Mouse (Mus musculus) MEL-GATA-1-ER (cell line): ENCODE data around the gene Agap1.

Experiments used
- DNase-seq: peaks from one replicate; pipeline ENCODE4 v3.0.0-alpha.2; 2012; ENCODE audit warnings: low read depth; ENCODE audit errors: extremely low read depth

Agap1 gene

DNA sequence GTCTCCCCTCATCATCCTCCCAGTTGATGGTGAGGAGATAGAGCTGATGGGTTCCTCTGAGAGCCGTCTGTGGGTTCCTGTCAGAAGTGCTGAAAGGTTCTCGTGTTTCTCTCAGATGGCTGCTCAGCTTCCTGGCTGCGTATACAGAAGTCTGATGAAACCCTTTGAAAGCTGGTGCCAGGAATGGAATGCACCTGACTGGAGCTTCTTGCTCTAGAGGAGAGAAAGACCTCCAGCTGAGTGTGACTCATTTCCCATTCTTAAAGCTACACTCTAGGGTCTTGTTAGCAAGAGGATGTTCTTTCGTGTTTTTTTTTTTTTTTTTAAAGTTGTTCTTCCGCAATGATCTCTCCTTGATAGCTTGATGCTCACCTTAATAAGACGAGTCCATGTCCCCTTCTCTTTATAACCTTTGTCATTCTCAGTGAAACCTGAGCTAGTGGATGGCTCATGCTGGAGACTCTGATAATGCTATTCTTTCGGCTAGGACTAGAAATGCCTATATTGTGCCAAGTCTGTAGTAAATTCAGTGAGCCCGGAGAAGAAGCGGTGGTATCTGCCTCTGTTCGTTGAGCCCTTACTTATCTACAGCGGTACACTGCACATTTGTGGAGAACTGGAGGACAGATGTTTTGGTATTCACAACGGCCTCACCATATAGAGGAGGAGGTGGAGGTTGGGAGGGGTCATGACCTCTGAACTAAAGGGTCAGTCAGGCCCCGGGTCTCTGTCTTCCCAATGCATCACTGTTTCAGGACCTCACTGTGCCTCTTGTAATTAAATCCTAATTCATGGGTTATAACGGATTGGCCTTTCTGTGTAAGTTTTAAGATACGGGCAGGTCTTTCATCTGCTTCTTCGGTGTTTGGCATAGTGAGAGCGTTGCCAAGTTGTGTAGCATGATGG lies 2.8 kb downstream of the Agap1 start:
- DNase-seq, result no peak

DNA sequence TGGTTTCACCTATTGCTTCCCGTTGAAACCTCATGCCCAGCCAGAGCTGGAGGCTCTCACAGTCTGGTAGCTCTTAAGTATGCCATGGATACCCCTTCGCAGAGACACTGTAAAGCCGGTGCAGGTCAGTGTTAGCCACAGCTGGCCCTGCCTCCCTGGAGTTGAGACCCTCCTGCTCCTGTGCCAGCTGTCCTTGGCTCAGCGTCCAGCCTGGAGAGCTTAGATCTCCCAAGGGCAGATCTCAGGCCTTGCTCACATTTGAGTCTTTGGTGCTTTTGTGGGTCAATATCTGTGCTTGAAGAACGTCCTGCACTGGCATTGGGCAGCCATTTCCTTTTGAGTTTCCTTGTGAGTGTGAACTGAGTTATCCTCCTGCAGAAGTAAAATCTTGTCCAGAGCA lies 7.3 kb downstream of the Agap1 start:
- no peak for DNase-seq

DNA sequence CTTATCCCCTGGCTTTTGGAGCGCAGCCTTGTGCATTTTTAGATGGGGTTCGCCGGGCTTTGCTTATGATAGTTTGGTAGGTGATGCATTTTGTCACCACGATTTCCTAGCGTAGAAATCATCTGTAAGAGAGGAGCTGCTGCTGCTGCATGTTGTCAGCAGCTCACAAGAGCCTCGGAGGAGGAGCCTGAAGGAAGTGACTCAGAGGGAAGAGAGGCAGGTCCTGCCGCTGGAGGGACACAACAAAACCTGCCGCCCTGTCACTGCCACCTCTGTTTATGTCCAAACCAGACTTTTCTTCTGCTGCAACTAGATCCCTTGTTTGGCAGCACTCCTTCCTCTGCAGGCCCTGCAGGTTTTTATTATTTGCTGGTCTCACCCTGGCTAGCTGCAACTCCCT lies 8.5 kb downstream of the Agap1 start:
- no peak for DNase-seq

DNA sequence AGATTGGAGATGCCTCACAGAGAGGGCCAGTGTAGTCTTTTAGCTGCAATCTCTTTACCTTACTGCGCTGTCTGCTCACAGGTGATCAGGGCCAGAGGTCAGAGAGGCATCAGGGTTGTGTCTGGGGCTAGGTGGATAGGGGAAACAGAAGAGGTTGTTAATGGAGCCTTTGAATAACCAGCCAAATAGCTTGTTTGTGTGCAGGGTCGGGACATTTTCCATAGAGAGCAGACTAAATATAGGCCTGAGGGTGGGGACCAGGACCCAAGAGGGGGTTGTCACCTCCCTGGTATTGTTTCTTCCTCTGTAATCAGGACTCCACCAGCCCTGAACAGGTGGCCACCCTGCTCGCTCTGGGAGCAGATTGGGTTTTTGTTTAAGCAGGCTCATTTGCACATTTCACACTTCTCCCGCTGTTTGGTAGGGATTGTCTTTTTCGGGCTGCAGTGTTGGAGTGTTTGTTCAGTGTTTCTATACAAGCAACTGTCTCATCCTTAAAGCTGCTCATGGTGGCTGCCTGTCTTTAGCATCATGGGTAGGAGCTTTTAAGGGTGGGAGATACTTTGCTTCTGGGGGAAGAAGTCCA lies 10.9 kb downstream of the Agap1 start:
- no peak for DNase-seq

DNA sequence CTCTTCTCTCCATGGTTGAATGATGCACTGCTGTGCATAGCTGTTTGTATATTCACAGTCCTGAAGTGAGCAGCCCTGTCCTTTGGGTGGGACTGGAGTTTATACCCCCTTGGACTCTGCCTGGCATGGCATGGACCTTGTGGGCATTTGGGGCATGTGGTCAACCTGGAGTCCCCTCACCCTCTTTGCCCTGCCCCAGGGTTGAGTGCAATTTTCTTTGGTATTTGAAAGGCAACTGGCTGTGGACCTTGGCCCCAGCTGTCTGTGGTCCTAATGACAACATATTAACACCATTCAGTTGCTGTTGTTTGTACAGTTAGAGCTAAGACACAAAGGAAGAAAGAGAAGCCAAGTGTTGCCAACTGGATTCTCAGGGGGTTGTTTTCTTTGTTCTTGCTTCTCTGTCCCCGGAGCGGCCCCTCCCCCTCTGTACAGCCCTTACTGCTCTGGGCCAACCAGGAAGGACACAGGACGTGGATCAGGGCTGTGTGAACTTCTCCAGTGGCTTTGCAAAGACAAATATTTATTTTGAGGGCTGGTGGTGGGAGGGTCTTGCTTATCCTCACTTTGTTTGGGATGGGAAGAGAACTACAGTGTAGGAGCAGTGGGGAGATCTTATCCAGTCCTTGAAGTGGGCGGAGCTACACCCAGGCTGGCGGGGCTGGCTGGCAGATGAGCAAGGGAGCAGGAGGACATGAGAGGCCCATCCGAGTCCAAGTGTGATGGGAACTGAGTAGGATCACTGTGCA lies 12.9 kb downstream of the Agap1 start:
- no peak for DNase-seq

DNA sequence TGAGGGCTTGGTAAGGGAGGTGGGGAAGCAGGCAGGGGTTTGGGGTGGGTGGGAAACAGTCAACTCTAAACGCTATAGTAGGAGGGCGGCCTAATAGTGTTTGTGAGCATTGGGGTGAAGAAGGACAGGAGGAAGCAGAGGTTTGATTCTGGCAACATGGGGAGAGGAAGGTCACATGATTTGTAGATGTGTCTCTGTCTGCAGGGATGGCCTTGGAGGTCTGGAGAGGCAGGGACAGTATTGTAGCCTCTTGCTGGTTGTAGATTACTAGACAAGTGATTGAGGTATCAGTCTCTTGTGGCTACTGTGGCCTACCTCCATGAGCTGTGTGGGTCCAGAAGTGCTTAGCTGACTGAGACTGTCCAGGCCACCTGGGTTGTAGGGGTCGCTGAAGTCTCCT lies 13.5 kb downstream of the Agap1 start:
- no peak for DNase-seq

DNA sequence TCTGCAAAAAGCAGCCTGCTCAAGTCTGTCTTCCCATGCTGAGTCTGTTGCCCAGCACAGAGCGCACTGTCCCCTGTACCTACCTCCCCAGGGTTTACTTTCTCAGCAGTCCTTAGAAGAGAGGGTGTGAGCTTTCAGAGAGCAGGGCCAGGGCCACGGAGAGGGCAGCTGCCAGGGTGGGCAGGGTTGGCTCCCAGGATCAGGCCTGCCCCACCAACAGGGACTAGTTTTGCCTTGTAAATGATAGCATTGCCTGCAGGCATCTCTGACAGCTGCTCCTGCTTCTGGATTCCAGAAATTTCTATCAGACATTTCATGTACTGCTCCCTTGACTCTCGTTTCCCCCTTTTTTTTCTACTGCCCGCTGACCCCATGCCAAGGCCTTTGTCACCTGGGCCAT lies 16.8 kb downstream of the Agap1 start:
- DNase-seq, result no peak

DNA sequence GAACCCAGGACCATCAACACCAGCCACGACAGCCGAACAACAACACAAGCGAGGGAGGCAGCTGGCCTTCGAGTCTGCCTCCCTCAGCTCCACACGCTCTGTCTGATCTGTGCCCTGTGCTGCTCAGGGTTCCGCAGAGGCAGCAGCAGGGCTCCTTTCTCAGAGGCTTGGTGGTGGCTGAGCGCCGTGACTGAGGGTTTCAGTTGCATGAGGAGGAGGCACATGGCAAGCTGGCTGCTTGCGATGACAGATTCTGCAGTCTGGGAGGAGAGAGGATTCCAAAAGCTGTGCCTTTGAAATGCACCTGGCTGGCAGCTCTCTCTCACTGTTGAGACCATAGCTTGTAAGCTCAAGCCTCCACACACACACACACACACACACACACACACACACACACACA lies 17.3 kb downstream of the Agap1 start:
- no peak for DNase-seq

DNA sequence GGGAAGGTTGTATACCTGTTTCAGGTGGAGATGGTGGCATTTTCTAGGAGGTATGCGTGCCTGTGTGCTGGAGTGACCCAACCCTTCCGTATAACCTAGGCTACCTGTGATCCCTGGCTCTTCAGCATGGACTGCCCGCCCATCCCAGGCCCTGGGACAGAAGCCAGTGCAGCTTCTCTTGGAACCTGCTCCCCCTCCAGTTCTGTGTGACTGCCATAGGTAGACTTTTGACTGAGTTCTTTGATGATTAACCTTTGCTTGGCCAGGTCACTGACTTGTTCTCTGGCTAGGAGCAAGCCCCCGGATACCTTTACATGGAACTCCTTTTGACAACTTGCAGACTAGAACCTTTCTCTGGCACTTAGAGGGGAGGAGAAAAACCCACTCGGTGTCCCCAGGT lies 19.3 kb downstream of the Agap1 start:
- DNase-seq, result no peak

DNA sequence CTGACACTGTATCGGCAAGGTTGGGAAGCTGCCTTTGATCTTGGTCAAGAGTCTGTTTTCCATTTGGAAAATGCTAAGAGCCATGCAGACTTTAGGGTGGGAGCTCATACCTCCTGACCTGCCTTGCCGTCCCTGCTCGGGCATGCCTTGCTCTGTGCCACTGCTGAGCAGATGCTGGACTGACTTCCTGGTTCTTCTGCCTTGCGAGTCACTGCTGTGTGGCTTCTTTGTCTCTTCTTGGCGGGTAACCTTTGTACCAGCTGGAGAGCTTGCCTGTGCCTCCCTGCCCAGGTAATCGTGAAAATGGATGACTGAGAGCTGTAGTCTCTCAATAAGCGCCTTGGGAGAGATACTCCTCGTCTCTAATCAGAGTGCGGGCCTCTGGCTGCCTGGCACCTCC lies 20.2 kb downstream of the Agap1 start:
- no peak for DNase-seq

DNA sequence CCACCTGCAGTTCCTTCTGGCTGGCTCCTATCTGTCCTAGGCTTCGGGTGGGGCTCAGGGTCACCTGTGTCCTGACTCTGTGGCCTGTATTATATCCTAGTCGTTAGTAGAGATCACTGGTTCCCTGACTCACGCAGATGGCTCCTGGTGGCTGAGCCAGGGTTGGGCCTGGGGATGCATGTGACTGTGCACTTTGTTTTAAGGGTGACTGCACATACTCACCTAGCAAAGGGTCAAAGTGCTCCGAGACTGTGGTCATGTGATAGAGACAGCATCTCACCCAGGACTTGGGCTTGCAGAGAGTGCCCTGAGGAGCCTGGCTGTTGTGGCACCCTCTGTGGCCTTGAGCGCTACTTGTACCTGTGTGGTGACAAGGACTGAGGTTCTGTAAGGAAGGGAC lies 22.4 kb downstream of the Agap1 start:
- no peak for DNase-seq

DNA sequence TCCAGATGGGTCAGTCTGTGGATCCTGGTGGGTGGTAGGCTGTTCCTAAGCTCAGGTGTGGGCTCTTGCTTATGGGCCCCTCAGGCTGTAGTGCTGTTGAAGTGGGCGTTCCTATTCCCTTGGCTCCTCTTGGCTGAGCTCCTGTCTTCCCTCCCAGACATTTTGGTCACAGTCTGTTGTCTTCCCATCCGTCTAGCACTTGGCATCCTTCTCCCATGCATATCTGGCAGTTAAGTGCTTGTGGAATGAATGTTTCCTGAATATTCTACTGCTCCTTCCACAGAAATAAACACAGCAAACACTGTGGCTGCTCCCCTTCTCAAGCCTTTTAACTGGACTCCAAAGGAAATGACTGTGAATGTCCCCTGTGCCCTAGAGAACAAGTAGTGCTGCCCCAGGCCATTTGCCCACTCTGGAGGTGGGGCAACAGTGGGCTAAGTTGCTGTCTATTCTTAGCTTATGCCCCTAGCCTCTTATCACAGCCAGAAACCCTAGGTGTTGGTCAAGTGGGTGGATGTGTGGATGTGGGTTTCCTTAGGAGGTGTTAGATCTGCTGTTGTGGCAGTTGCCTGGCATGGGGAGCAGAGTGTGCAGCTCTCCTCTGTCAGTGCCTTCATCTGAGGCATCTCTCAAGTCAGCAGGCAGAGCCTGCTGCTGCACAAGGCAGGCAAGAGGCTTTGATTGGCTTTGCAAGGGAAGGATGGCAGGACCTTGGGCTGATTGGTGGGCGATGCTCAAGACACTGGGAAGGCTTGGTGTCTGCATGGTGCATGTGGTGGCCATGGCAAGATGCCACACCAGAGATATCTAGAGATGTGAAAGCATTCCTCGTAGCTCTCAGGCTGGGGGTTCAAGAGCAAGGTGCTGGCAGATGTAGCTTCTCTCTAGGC lies 24.2 kb downstream of the Agap1 start:
- no peak for DNase-seq

DNA sequence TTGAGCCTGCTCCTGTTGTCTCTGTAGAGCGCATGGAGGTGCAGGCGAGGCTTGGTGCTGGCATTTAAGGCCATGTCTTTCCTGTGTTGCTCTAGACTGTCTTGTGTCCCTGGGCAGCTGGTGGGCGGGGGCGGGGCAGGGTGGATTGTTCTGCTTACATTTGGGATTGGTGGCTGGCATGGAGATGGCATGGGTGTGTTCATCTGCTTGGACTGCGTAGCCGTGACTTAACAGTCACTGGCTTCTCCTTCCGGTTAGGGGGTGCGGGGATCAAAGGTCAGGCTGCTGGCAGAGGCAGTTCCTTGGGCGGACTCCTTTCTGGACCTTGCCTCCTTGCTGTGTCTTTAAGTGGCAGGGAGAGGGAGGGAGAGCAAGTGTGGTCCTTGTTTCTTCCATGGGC lies 26.5 kb downstream of the Agap1 start:
- no peak for DNase-seq

DNA sequence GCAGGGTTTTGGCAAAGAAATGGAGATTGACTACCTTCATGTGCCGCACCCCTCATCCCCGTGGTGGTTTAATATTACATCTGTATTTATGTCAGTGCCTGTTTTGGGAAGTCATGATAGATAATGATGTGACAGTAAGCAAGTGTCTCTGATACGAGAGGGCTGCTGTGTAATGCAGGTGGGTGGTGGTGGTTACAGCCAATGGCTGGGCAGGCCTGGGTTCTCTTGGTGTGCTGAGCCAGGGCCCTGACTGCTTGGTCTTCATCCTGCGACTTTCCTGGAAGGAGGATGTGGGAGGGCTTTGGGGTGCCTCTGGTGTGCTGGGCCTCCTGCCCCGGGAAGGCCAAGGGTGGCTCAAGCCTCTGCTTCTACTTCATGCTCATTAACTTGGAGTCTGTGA lies 28.2 kb downstream of the Agap1 start:
- no peak for DNase-seq

DNA sequence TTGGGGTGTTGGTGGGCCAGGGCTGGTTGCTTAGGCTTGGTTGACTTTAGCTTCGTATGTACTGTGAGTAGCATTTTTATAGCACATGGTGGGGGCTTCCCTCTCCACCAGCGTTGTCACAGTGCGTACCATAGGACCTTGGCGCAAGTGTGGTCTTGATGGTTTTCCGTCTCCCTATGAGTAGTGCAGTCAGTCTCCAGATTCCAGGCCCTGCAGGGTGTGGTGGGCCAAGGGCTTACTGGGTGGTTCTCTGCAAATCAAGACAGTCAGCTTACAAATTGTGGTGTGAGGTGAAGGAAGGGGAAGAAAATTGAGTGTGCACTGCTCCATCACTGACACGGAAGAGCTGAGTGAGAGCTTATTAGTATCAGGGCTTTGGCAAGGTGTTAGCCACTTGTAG lies 32.3 kb downstream of the Agap1 start:
- no peak for DNase-seq

DNA sequence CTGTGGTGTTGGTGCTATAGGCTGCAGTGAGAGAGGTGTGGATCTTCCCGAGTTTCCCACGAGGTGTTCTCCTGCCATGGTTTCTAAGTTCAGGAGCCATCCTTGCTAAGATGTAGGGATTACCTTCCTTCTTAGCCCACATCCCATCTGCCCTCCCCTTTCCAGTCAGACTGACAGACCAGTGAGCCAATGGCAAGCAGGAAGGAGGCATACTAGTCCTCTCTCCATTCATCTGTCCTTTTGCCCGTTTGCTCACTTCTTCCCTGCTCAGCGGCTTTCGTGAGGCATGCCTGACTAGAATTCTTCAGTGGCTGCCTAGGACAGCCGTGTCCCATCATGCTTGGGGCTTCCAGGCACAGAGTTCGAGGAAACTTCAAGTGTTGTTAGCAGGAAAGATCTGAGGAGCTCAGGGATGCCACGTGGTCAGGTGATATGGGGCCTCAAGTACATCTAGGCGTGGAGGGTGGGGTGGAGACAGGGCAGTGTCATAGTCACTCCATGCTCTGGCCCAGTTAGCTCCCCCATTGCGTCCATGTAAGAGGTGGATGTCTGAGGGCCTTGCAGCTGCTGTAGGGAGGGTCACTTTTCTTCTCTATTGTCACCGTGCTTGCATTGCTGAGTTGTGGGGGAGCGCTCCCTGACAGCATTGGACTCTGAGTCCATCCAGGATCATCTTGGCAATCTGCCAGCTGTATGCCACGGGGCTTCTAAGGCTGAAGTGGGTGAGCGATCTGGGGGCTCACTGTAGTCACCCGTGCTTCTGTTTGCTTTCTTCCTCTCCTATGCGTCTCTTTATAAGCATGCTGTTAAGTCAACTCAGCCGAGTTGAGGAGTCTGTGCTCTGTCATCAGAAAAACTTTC lies 34.7 kb downstream of the Agap1 start:
- no peak for DNase-seq

DNA sequence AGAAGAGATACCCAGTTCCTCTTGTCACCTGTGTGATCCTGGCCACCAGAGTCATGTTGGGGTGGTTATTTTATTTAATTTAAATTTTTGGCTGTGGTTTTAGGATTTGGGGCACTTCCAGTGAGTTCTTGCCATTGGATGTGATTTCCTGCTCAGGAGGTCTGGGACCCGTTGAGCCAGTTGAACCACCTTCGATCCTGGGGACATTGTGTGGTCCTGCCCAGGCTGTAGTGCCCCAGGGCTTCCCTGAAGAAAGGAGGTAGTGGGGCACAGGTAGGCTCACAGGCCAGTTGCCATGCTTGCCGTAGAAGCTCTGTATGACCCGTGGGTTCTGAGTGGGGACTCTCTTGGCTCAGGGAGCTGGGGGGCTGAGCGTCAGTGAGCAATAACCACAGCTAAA lies 38.6 kb downstream of the Agap1 start:
- no peak for DNase-seq

DNA sequence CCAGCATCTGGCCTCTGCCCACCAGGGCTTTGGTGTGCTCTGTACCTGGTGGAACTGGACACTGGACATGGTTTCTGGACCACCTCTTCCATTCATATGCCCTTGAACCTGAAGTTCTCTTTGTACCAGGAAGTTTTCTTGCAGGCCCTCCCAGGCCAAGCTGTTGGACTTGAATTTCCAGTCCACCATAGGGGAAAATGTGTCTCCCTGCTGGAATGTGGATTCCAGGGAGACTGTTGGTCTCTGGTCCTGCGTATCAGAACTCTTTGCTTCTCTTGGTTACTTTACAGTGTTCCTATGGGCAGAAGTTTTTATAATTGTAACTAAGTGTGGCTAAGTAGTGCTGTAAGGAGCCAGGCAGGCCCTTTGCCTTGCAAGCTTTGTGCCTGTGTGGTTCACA lies 40.2 kb downstream of the Agap1 start:
- no peak for DNase-seq

DNA sequence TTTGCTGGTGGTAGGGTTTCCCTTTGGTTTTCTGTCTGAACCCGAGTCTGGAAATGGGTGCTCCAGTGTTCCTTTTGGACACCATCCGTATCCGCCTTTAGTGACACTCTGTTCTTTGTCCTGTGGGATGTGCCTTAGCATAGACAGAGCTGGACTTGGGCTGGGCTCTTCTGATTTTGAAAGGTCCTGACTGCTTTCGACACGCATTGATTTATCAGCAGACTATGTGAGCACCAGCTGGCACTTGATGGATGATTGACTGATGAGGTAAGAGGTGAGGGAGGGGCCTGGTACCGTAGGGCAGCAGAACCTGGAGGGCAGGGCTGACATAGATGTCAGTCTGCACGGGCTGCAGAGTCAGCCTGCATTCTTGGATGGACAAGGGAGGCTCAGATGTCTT lies 41.6 kb downstream of the Agap1 start:
- no peak for DNase-seq

DNA sequence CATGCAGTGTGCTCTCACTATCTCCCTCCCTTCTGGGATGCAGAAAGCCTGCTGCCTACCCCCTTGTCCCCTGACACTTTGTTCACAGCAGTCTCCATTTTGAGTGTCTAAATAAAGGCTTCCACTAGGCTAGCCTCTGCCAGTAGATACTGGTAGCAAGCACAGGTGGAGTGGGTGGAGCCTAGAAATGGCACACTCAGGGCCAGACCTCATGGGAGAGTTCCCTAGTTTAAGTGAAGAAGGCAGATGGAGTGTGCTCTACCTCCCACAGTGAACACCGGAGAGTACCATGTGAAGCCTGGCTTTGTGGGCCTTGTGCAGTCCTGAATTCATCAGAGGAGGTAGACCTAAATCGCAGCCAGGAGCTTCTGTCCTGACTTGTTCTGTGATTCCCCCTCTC lies 46.3 kb downstream of the Agap1 start:
- no peak for DNase-seq

DNA sequence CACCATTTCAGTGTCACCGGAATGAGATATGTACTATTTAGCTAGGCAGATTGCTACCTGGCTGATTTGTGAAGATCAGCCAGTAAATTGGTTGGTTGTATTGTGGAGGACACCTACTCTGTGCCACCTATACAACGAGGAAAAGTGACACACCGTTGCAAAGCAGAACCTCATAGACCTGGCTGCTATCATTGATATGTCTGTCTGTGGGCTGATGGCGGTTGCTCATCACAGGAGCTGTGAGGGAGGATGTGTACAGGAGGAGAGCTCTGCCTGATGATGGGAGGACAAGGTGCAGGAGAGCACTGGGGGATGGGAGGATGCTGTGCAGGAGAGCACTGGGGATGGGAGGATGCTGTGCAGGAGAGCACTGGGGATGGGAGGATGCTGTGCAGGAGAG lies 46.7 kb downstream of the Agap1 start:
- no peak for DNase-seq
